Mouse (Mus musculus) frontal cortex, postnatal 10 days (tissue): ENCODE data around the gene Stkld1.

ENCODE experiments used
- DNase-seq, 2 experiments: peaks; one replicate each; pipeline ENCODE4 v3.0.0; 2022; ENCODE audit warnings: low spot score in 2 of 2, mixed read lengths in 1 of 2

Stkld1 gene

GRCm38 (mm10) chr2:26963923-26964723 lies 30.3 kb downstream of the Stkld1 start, which contains the start of gene Rexo4:
Rexo4 (minus strand) TSS chr2:26964386.
- DNase-seq = peak; percentile 92 to 93

DNA sequence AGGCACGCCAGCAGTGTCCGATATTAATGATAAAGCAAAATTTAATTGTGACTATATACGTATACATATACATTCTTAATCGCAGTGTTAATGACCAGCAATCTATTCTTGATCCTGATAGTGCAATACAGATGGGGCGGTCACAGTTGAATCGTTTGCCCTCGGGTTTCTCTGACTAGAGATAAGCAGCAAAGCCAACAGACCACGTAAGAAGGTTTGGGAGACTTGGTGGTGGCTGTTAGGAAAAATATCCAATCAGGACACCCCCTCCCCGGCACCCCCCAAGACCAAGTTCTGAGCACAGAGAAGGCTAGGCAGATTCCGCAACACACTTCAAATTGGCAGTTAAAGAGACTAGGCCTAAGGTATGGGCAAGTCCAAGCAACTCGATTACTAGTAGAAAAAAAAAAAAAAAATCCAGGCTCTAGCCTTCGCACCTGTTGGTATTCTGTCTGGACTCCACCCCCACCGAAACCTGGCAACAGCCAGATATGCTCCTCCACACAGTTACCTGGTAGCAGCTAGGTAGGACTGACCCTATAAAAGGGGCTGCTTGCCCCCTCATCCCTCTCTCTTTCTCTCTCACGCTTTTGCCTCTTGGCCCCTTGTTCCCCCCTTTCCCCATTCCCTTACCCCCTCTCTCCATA lies 31.0 kb downstream of the Stkld1 start:
- DNase-seq = no peak

- no peak for DNase-seq
Observed at GRCm38 (mm10) chr2:26967262-26967661, 33.4 kb downstream of the Stkld1 start.

GRCm38 (mm10) chr2:26973116-26973515 lies 39.3 kb downstream of the Stkld1 start, which contains the start of gene Adamts13:
Adamts13 (plus strand) TSS chr2:26973416.
- DNase-seq = no peak

DNA sequence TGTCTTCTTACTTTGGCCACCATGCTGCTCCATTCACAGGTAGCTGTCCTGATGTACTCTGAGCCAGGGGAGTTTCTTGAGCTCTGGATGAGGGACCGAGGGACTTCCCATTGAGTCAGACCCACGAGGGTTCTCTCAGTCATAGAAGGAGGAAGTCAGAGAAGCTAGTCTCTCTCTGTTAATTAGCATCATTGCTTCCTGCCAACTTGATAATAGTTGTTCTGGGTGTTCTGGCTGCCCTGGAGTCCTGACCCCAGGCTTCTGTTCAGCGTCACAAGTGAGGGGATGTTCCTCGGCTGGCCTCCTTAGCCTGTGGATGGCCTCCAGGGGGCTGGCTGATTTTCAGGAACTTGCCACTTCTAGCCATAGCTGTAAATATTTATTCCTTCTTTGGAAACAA lies 40.1 kb downstream of the Stkld1 start:
- DNase-seq = no peak

GRCm38 (mm10) chr2:26980361-26980760 lies 46.5 kb downstream of the Stkld1 start:
- no peak for DNase-seq

GRCm38 (mm10) chr2:26984179-26984578 lies 50.3 kb downstream of the Stkld1 start:
- DNase-seq = no peak

GRCm38 (mm10) chr2:26984640-26985039 lies 50.8 kb downstream of the Stkld1 start:
- DNase-seq = no peak

DNA sequence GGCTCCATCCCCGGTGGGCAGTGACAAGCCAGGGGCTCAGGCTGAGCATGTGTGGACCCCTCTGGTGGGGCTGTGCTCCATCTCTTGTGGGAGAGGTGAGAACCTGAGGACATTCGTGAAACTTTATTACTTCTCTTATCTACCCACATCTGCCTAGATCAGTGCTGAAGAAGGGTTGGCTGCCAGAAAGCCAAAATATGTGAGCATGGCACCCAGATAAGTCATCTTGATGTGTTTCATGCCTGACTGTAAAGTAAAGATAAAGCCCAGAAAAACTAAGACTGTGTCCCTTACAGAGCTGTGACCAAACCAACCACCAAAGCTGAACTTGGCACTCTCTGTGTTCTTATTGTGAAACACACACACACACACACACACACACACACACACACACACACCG lies 60.1 kb downstream of the Stkld1 start:
- no peak for DNase-seq

GRCm38 (mm10) chr2:26997498-26997897 lies 63.7 kb downstream of the Stkld1 start:
- DNase-seq = no peak

GRCm38 (mm10) chr2:26997993-26998392 lies 64.1 kb downstream of the Stkld1 start:
- DNase-seq = no peak
